Mouse (Mus musculus) frontal cortex, adult 2 months (tissue): Measurements from ENCODE around the gene Sclt1. TPM values are rescaled to one million over a fixed set of nuclear protein-coding genes. Genes with fewer than 3 reads are reported as not detected.
A peak's percentile ranks its signal among the peaks of the same experiment; 100 is the strongest.

Experiments used
- DNase-seq, 2 experiments: peaks; one replicate each; pipeline ENCODE4 v3.0.0; 2022; ENCODE audit warnings: low spot score in 1 of 2; ENCODE audit errors: extremely low spot score in 1 of 2
- polyA plus RNA-seq: library from polyadenylated mRNA; depleted of rRNA; stranded (reverse); fragments of >200 nt; gene quantifications from 2 replicates; pipeline ENCODE4 v1.2.3, GENCODE M21; 2012; rRNA removed

The Sclt1 gene
- polyA plus RNA-seq, 1 experiment, result 14.5 TPM

DNA sequence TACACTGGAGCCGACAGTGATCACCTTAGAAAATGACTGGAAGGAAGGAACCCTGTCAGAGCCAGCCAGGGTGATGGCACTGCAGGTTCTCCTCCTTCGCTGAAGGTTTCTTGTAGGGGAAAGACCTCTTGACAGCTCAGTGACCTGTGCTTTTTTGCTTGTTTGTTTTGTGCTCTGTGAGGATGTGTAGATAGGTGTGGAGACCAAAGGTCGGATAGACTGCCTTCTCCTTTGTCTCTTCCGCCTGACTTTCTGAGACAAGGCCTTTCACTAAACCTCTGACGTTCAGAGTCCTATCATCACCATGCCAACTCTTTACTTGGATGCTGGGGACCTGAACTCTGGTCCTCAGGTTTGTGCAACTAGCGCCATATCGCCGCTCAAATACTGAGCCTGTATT, 153.8 kb downstream of the Sclt1 start:
- no peak for DNase-seq

DNA sequence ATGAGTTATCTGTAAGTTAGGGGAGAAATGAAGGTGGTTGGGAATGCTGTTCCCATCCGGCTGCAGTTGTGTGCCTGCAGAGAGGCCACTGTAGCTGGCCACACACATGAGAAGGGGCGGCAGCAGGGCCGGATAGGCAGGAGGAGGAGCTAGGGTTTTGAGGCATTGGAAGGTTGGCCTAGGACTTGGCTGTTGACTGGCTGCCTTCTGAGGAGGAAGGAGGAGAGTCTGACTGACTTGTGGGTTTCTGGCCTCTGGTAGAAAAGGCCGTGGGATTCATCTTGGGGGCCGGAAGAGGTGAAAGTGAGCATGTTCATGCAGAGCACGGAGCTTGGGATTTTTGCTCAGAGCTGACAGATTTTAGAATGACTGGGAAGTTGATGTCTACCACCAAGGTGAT, 154.7 kb downstream of the Sclt1 start:
- no peak for DNase-seq

DNA sequence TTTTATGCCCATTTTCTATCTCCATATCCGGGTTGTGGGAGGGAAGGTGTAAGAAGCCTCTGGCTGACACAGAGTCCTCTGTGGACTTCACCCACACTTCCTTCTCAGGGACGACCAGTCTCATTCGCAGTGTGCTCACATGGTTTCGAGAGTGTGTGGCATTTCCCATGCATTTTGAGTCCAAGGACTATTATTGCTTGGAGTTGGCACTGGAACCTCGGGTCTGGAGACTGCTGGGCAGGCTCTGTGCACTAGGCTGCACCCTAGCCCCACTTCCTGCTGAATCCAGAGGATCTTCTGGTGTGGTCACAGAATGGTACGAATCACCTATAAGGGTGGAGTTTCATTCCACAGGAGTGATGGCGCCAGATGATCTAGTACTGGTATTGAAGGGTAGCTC, 155.4 kb downstream of the Sclt1 start:
- no peak for DNase-seq

DNA sequence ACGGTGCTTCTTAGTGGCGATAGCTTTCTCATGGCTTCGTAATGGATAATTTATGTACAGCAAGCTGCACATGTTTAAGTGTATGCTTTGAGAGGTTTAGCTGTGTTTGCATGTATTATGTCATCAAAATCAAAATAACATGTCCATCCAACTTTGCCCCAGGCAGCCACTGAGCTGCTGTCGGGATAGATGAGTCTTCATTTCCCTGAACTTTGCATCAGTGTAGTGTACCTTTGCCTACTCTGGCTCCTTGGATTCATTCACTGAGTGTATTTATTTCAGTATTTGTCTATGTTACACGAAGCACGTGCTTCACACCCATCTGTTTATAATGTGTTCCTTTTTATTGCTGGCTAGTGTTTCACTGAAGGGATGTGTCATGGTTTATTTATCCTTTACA, 156.0 kb downstream of the Sclt1 start:
- no peak for DNase-seq

DNA sequence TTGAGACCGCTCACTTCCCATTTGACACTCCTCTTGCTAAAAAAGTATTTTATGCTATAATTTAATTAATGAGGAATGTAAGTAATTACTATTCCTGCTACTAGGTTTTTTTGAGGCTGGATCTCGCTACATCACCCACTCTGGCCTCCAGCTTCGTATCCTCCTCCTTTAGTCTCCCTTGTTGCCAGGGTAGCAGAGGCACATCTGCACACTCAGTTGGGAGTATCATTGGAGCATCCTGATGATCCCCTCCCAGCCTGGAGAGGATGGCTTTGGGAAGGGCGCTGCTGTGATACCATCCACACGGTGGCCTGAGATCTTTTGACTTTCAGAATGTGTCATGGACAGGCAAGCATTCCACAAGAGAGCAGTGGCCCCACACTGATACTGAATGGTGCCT, 156.8 kb downstream of the Sclt1 start:
- no peak for DNase-seq

DNA sequence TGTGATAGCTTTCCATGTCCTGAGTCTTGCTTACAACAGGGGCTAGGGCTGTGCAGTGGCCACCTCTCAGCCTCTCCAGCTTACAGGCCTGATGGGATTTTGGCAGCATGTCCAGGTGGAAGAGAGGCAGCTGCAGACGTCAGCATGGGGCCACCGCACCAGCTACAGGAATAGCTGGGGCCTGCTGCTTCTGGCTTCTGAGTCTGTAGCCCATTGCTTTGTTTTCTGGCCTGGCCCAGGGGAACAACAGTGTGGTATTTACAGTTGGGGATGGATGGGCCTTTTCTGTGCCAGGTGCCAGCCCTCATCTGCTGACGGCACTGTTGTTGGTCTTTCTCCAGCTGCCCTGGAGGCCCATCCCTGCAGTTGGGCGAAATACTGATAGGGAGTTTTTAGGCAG, 158.7 kb downstream of the Sclt1 start:
- no peak for DNase-seq

DNA sequence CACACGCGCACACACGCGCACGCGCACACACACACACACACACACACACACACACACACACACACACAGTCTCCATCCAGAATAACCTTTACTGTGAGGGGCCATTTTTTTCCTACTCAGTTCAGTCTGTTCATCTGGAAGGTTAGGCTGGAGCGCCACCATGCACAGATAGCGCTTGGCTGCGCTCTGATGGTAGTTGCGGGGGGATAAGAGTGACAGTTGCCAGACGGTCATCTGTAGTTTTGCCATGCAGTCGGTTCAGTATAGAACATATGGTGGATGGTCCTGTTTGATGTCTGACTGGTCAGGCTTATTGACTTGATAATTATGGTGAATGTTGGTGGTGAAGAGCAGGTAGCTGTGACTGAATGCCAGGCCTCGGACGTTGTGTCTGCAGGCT, 159.2 kb downstream of the Sclt1 start:
- no peak for DNase-seq

DNA sequence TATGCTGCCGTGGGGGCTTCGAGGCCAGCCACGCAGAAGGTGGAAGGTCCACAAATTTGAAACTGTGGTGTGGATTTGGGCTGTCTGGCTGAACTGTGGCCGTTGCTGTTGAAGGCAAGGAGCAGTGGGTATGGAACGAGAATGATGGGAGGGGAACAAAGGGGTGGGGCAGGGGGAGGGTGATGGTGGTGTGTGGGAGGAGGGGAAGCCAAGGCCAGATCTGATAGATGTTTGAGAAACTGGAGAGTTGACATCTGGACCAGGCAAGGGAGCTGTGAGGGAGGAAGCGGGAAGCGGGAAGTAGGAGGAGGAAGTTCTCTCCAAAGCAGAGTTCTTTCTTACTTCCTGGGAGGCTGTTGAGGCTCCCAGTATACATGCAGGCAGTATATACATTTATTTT, 160.1 kb downstream of the Sclt1 start:
- DNase-seq, result no peak

DNA sequence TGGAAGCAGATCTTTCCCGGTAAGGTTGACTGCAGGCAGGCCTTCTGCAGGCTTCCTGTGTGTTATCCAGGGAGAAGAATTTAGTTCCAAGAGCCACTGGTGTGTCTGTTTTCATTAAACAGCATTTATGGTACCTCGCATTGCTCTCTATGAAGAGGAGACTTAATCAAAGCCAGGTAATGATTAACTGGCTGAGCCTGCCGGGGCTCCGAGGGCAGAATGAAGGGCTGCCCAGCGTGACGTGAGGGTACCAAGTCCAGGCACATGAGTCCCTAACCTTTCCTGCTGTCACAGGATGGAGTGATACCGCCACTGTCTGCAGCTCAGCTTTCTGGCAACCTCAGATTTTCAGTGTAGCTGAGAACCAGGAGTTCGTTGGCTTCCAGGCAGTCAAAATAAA, 160.9 kb downstream of the Sclt1 start:
- DNase-seq, result no peak

DNA sequence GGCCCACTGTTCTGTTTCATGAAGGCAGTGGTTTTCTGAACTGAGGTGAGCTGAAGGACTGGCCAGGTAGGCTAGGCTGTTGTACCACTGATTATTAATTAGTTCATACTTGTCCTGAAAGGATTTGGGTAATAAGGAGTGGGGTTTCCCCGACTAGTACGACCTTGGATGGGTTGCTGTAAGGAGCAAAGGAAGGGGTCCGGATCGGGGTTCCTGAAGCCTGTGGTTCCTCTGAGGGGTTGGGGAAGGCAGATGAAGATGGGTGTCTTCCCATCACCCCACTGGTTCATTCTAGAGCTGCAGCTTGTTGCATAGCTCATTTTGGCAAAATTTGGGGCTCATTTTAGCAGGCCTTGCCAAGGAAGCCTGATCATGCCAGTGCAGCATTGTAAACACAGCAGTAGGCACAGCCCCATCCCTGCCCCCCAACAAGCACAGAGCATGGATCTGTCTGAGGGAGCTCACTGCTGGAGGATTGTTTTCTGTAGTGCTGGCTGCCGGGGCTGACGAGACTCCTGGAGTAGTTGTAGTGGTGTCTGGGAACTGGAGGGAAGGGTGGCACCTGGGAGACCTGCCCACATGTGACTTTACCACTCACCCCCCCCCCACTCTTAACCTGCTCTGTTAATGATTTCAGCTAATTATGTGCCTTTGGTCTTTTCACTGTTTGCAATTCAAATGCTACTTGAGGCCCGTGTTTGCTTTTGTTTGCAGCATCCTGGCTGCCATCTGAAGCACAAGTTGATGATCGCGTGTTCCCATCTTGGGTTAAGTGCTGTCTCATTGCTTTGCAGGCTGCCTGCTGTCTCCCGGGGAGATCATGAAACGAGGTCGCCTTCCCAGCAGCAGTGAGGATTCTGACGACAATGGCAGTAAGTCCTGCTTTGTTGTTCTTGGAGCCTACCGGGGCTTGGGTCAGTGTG, 161.7 kb downstream of the Sclt1 start:
- DNase-seq, result peak in 1 of 2 experiments; percentile 33

DNA sequence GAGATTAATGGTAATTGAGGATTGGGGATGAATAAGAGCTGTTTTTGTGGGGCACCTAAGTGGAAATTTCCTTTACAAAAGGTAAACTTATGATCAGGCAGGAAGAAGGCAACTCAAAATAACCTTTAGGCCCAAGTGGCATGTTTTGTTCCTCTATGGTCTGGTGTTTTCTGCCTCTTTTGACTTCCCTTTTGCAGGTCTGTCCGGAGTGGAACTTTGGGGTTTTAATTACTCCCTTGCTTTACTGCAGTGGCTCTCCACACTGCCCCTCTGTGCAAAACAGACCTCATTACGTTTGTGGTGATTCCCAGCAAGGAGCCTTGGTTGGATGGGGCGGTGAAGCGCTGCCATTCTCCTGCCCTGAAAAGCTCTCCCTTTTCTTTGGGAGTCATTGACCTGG, 162.4 kb downstream of the Sclt1 start:
- no peak for DNase-seq

DNA sequence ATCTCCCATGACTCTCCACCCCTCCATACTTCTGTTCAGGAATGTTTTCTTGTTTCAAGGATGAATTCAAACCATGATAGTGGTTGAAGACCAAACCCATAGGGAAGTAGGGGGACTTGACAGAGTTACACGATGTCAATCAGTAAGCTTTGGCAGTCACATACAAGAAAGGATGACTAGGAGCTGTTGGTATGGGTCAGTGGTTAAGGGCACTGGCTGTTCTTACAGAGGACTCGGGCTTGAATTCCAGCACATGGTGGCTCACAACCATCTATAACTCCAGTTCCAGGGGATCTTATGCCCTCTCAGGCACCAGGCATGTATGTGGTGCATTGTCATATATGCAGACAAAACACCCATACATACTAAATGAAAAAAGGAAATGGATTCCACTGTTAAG, 165.1 kb downstream of the Sclt1 start:
- no peak for DNase-seq

Other genes with a start within 250 kb of the Sclt1 start
- gene Jade1, start 186.8 kb downstream of the Sclt1 start, polyA plus RNA-seq, result 31.3 and 31.4 TPM in 2 replicates
- gene D3Ertd751e, start 97 bp upstream of the Sclt1 start, polyA plus RNA-seq, result 10.9 and 11.8 TPM in 2 replicates